Mouse (Mus musculus) frontal cortex, postnatal 14 days (tissue): Measurements from ENCODE around the gene 4930404N11Rik.

ENCODE experiments used
- DNase-seq, 2 experiments: peaks; one replicate each; pipeline ENCODE4 v3.0.0; 2022; ENCODE audit warnings: low spot score in 2 of 2

4930404N11Rik gene

GRCm38 (mm10) chr10:81382039-81382438, 16.4 kb upstream of the 4930404N11Rik start:
- no peak for DNase-seq

- no peak for DNase-seq
Measured at GRCm38 (mm10) chr10:81379809-81380378, 14.3 kb upstream of the 4930404N11Rik start.

GRCm38 (mm10) chr10:81379183-81379553, 13.6 kb upstream of the 4930404N11Rik start:
- DNase-seq: no peak

GRCm38 (mm10) chr10:81378553-81379182, 13.1 kb upstream of the 4930404N11Rik start:
- peak; percentile 100 for DNase-seq

GRCm38 (mm10) chr10:81377793-81378552, 12.4 kb upstream of the 4930404N11Rik start, which contains the start of gene Fzr1:
Gene Fzr1 (minus strand): TSS chr10:81378516.
- no peak for DNase-seq

- DNase-seq: no peak
Measured at GRCm38 (mm10) chr10:81377362-81377664, 11.7 kb upstream of the 4930404N11Rik start.

- no peak for DNase-seq
Measured at GRCm38 (mm10) chr10:81376561-81377361, 11.1 kb upstream of the 4930404N11Rik start.

GRCm38 (mm10) chr10:81375322-81375721, 9.7 kb upstream of the 4930404N11Rik start:
- no peak for DNase-seq

- DNase-seq: no peak
Measured at GRCm38 (mm10) chr10:81367207-81367495, 1.5 kb upstream of the 4930404N11Rik start.

- DNase-seq: no peak
Measured at GRCm38 (mm10) chr10:81366477-81367206, 1.0 kb upstream of the 4930404N11Rik start.

- no peak for DNase-seq
Measured at GRCm38 (mm10) chr10:81365073-81365472, 543 bp downstream of the 4930404N11Rik start.

GRCm38 (mm10) chr10:81364666-81365065, 950 bp downstream of the 4930404N11Rik start:
- no peak for DNase-seq

- DNase-seq: no peak
Measured at GRCm38 (mm10) chr10:81363436-81364346, 1.9 kb downstream of the 4930404N11Rik start.

GRCm38 (mm10) chr10:81362336-81362949, 3.2 kb downstream of the 4930404N11Rik start:
- DNase-seq: no peak

GRCm38 (mm10) chr10:81360721-81361120, 4.9 kb downstream of the 4930404N11Rik start:
- DNase-seq: no peak

GRCm38 (mm10) chr10:81358841-81359240, 6.8 kb downstream of the 4930404N11Rik start:
- no peak for DNase-seq

- no peak for DNase-seq
Measured at GRCm38 (mm10) chr10:81358209-81358608, 7.4 kb downstream of the 4930404N11Rik start.

GRCm38 (mm10) chr10:81356991-81357844, 8.4 kb downstream of the 4930404N11Rik start, which contains the start of gene Mfsd12:
Gene Mfsd12 (plus strand): TSS chr10:81357491.
- DNase-seq: peak; percentile 75 to 88

GRCm38 (mm10) chr10:81356352-81356990, 9.1 kb downstream of the 4930404N11Rik start:
- DNase-seq: no peak
